Mouse (Mus musculus): ENCODE data around the gene Frat2.

Frat2 gene

DNA sequence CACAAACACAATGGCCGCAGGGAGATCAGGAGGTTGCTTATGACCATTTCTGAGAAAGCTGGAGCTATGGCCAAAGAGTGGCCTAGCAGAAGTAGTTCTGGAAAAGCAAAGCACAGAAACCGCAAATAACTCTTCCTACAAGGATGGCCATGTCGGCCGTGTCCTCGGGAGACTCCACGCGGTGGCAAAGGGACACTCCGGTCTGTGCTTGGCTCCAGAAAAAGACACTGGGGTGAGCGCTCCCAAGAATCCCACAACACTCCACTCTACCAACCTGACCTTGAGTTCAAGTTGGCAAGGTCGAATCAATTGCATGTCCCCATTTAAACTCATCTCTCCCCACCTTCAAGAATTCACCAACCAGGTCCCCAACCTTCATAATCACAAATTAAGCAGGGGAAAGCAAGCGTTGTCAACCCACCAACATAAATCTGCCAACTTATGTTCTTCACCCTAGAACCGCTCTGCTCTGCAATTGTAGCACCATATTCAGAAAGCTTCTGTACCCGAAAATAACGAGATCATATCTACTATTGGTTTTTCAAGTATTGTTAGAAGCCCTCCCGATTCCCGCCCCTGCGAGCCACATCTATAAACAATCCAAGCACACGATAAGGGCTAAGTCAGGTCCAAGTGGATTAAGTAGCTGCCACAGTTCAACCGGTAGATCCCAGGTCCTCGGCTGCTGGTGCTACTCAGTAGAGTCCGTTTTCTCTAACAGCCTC lies 1.4 kb downstream of the Frat2 start:
- DNase-seq (ENCODE audit: extremely low spot score, low spot score), result no peak

DNA sequence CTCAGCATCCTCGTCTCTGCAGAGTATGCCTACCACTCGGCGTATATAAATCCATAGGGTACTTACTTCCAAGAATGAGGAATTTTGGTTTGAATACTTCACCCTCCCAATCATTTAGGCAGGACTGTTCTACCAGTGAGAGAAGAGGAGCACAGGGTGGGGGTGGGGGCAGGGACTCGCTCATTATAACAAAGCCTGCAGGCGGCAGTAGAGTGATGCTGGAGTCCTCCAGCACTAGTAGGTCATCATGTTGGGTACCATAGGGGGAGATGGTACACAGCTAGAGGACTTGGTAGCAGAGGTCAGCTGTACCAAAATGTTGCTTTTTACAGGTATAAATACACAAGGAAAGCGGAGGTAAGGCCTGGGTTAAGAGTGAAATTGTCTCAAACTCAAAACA lies 3.6 kb downstream of the Frat2 start:
- no peak for DNase-seq (ENCODE audit: extremely low spot score, low spot score)

DNA sequence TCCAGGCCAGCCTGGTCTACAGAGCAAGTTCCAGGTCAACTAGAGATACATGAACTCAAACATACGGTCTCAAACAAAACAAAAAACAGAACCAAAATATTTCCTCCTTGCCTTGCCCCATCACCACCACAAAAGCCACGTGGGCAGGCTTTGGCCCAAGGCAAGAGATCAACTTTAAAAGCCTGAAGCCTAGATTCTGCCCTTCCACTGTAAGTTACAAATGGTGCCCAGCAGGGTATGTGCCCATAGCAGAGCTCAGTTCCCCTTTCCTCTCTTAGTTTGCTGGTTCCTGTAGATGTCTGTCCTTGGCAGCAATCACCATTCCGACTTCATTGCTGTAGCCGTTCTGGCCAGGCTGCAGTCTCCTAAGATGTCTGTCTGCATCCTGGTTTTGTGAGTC lies 5.2 kb downstream of the Frat2 start:
- no peak for DNase-seq (ENCODE audit: extremely low spot score, low spot score)

DNA sequence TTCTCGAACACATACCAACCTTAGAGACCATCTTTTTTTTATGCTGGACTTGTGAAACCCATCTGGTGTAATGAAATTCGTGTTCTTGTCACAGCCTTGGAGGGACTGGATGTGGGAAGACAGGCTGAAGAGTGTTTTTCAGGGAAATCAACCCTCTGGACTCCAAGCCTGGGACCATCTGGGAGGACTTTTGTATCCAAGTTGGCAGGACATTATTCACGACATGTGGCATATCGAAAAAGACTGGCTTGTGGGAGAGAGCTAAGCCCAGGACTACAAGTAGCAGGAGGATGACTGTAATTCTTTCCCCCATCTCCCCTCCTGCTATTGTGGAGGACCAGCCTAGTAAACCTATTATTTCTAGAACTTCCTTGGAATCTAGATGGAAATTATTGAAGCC lies 5.7 kb downstream of the Frat2 start:
- no peak for DNase-seq (ENCODE audit: extremely low spot score, low spot score)

DNA sequence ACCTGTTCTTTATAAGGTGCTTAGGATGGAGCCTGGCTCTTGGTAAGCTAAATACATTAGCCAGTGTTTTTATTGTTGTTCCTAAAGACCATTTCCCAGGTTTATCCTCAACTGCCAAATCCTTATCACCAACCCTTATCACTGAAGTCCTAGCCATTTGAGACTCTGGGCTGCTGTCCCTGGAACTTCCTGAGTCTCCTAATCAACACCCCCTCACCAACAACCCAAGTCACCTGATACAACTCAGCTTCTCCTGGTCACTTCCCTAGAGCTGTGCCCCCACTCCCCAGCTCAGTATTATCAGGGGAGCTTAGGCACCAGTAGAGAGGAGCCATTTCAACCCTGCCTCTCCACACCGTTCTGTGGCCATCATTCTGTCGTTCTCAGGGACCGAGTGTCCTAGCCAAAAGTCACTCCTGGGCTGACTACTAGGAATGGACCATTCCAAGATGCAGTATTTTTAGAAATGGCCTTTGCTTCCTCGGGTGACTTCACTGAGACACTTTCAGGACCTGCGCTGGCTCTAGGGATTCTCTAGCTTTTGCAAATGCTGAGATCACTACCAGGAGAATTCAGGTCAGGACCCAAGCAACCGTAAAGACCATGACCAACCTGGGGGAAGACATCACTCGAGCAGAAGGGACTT lies 6.7 kb downstream of the Frat2 start:
- no peak for DNase-seq (ENCODE audit: extremely low spot score, low spot score)

DNA sequence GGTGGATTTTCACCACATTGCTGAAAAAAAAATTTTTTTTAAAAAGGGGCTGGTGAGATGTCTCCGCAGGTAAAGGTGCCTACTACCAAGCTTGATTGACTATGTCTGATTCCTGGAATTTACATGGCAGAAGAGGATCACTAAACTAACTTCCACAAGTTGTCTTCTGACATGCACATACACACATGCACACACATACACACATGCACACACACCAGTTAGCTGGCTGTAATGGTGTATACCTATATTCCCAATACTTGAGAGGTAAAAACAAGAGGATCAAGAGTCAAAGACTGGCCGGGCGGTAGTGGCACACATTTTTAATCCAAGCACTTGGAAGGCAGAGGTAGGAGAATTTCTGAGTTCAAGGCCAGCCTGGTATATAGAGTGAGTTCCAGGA lies 8.2 kb downstream of the Frat2 start:
- no peak for DNase-seq (ENCODE audit: extremely low spot score, low spot score)

DNA sequence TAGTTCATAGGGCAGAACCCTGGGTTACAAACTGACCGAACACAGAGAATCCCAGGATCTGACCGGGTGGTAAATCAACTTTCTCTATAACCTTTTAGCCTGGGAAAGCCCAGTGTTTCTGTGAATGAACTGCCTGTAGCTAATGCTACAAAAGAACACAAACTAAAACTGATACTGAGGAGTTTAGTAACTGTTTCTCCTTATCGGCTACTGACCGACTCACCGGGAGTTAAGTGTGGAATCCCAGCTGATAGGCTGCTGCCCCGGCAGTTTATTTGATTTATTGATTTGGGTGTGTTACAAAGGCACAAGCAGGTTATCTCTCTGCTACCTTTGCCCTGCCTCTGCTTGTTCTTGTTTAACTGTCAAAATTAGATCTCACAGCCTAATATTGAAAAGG lies 9.1 kb downstream of the Frat2 start:
- no peak for DNase-seq (ENCODE audit: extremely low spot score, low spot score)

DNA sequence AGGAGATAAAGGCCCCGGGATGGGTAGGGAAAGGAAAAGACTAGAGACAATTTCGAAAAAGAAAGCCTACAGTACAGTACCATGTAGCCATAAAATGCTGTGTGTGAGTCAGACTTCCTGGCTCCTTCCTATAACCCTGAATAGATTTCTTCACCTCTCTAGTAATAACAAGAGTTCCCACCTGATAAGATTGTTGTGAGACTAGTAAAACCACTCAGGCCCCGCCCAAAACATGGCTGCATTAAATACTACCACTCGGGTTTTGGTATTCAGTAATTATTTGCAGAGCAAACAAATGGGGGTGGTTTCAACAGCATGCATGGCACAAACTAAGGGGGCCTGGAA lies 10.0 kb downstream of the Frat2 start:
- DNase-seq (ENCODE audit: extremely low spot score, low spot score), result no peak

DNA sequence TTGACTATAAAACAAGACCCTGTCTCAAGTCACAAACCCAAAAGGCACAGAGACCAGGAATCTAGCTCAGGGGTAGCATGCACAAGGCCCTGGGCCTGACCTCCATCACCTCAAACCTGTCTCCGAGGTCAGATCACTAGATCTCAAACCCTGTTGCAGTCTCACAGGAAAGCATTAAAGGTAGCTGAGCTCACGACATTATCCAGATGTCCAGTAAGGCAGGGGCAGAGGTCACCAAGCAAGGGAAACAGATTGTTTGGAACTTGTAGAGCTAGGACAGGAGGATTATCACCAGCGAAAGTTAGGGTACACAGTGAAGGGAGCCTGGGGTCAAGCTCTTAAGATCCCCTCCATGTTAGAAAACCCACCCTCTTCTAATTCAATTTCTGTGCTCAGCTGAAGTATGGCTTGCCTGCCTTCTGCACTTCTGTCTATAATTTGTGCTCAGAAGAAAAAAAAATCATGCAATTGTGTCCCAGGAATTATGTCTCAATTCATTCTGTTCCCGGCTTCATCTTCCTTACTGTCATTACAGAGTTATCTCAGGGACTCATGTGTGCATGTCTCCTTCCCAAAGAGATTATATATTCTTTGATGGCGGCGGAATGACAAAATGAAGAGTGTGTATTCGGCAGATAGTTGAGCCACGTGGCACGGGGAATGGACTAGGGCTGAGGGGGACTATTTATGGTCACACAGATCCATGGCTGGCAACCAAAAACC lies 10.6 kb downstream of the Frat2 start:
- DNase-seq (ENCODE audit: extremely low spot score, low spot score), result no peak

DNA sequence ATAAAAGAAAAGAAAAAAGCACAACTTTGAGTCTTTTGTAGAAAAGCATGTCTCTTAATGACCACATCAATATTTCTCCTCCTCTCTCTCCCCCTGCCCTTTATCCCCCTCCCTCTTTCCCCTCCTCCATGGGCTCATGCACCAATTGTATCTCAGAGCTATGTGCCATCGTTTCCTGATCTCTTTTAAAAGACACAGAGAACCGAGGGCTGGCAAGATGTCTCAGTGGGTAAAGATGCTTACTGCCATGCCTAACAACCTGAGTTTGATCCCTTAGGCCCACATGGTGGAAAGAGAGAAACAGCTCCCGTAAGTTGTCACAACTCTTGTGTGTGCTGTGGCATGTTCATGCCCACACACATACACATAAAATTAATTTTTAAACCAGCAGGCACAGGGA lies 11.2 kb downstream of the Frat2 start:
- DNase-seq (ENCODE audit: extremely low spot score, low spot score), result no peak

DNA sequence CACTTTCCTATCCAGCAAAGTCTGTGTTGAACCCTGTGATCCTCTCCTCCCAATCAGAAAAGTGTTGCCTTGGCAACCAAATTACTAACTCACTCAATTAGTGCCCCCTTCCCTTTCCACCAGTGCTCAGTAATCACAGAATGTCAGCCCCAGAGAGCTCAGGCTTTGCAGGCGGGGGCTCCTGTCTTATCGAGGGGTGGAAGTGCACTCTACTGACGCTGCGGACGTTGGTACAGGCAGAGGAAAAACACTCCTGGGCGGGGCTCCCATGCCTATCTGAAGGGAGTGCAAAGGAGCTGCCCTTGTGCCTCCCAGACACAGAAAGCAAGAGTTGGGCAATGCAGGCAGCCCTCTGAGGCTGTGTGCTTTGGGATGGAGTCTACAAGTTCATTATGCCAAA lies 12.1 kb downstream of the Frat2 start:
- DNase-seq (ENCODE audit: extremely low spot score, low spot score), result no peak

DNA sequence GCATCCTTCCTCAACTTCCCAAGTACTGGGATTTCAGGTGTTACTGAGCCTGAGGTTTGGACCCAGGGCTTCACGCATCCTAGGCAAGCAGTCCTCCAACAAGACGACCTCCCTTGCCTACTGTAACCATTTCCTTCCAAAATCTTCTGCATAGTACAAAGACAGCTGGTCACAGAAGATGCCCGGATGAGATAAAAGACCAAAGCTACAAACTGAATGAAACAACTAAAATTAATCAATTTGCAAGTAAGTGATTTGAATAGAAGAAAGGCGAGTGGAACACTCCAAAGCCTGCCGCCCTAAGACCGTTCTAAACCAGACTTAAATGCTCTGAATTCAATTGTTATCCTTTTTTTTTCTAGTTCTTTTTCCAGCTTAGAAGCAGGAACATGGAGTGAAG lies 12.5 kb downstream of the Frat2 start:
- DNase-seq (ENCODE audit: extremely low spot score, low spot score), result no peak

DNA sequence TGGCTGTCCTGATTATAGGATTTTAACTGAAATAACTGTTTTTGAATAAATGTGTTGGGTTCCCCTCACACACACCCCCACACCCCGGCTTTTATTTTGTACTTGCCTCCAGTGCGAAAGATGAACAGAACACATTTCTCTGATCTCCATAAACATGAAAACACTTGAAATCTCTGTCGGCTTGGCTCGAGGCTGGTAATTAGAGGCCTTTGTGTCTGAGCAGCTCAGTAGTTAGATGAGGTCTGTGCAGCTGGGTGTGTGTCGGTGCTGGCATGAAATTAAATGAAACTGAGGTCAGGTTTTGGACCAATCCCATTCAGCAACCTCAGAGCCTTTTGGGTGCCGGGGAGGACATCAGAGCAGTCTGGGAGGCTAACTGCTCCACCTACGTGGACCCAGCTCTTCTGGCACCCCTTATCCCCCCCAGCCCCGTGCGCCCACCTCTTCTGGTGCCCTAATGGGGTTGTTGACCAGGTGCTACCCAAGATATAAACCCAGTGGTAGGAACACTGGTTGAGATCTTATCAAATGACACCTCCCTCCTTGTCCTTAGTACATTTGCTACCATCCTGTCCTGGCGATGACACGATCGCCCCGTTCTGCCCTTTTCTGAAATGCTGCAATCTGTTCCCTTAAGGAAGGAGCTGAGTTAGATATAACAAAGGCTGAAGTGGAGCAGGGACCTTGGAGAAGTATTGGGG lies 15.3 kb downstream of the Frat2 start:
- no peak for DNase-seq (ENCODE audit: extremely low spot score, low spot score)

DNA sequence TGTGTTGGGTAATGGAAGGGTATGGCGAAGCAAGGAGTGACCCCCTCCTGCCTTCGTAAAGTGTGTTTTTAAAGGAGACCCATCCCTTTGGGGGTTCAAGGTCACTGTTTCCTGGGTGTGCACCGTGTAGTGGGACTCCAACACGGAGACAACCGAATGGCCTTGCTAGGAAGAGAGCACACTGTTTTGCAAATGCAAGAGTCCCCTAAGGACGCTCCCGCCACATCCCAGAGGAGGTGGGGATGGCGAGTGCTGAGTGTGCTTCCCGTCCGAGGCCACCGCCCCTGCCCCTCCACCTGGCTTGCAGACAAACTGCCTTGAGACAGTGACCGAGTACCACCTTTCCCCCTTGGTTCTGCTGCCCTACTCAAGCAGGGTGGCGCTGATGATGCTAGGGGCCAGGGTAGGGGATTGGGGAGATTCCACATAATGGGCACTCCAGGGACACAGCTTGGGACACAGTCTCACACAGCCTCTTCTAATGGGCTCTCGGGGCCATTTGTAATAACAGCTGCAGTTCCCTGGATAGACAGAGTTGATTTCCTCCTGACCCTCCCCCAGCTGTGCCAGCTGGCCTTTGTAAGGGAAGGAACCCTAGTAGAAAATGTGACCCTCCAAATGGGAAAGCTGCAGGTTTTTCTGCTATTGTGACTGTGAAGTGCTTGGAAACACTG lies 16.1 kb downstream of the Frat2 start:
- peak; percentile 36 for DNase-seq (ENCODE audit: extremely low spot score, low spot score)

DNA sequence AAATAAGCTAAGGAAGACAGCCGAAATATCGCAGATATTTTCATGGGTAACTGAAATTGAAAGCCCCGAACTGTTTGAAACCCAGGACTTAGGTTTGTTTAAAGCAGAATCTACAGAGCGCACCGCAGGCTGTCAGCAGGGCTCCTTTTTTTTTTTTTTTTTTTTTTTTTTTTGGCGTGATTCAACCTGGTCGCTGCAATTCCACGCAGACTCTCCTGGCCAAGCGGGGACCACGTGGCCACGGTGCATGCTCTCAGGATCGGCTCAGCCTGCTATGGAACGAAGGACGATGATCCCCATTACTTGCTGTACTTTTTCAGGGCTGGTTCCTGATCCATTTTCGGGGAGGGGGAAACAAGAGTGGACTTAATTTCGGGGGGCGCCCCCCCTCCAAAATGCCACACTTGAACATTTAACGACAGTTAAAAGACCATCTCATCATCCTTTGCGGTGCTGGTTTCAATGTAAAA lies 16.8 kb downstream of the Frat2 start:
- peak; percentile 46 for DNase-seq (ENCODE audit: extremely low spot score, low spot score)

DNA sequence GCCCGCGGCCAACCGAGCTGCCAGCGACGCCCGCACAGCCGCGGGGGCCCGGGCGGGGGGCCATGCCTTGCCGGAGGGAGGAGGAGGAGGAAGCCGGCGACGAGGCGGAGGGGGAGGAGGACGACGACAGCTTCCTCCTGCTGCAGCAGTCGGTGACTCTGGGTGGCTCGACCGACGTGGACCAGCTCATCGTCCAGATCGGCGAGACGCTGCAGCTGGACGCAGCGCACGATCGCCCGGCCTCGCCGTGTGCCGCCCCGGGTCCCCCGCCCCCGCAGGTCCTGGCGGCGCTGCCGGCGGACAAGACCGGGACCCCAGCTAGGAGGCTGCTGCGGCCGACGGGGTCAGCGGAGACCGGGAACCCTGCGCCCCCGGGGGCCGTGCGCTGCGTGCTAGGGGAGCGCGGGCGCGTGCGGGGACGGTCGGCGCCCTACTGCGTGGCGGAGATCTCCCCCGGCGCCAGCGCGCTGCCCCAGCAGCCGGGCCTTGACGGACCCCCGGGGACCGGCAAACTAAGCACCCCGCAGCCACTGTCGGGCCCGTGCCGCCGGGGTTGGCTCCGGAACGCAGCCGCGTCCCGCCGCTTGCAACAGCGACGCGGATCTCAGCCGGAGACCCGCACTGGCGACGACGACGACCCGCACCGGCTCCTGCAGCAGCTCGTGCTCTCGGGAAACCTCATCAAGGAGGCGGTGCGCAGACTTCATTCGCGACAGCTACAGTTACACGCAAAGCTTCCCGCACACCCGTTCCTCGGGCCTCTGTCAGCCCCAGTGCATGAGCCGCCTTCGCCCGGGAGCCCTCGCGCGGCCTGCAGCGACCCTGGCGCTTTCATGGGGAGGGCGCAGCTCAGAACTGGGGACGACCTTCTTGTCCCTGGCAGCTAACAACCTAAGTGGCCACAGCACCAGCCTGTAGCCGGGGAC lies 17.6 kb downstream of the Frat2 start:
- peak; percentile 85 for DNase-seq (ENCODE audit: extremely low spot score, low spot score)

DNA sequence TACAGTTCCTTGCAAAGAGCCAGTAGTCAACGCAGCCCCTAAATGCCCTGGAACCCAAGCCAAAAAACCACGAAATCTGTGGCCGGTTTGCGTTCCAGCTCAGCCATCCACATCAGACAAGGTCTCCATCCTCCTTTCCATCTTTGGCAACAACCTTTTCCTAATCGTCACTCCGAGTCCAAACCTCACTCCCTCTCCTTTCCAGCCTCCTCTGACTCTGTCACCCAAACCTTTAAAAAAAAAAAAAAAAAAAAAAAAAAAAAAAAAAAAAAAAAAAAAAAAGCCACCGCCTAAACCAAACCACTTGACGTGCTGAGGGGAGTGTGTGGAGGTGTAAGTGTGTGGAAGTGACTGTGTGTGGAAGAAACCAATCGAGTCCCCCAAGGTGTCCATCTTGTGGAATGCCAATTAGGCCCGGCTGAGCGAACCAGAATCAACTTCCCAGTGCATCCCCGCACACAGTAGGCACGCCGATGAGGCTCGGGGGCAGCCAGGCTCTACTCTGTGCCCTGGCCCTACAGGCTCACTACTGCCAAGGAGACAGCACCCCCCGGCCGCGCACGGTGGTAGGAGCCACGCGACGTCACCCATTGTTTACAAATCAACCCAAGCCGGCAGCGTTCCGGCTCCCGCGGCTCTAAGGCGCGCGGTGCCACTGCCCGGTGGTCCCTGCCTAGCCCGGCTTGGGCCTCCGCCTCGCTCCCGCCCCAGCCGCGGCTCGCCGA lies 18.4 kb downstream of the Frat2 start, which contains the start of gene Frat1:
Gene Frat1, plus strand, starts transcription at position 590 of the 725 bp plus-strand sequence.
- DNase-seq (ENCODE audit: extremely low spot score, low spot score), result peak; percentile 96

DNA sequence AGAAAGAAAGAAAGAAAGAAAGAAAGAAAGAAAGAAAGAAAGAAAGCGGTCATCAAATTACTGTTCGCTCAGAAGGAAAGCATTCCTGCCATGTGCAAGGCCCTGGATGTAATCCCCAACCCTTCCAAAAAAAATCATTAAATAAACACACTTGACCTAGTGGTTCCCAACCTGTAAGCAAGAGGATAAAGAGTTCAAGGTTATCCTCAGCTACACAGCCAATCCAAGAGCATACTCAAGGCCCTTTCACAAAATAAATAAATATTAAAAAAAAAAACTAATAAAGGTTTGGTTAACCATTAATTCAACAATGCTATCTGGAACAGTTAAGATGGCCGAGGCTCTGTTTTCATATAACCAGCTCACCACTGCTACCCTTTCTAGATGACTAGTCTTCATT lies 19.0 kb downstream of the Frat2 start:
- DNase-seq (ENCODE audit: extremely low spot score, low spot score), result no peak

DNA sequence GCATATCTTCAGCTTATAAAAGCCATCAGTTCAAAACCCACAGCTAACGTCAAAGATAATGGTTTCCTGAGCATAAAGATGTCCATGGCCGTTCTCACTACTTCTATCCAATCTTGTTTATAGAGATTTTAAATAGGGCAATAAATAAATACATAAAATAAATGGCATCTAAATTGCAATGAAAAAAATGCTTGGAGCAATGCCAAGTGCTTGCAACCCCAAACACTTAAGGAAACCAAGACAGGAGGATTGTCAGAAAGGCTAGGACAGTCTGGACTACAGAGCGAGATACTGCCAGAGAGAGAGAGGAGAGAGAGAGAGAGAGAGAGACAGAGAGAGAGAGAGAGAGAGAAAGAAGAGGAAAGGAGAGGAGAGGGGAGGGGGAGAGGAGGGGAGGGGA lies 21.4 kb downstream of the Frat2 start:
- no peak for DNase-seq (ENCODE audit: extremely low spot score, low spot score)

DNA sequence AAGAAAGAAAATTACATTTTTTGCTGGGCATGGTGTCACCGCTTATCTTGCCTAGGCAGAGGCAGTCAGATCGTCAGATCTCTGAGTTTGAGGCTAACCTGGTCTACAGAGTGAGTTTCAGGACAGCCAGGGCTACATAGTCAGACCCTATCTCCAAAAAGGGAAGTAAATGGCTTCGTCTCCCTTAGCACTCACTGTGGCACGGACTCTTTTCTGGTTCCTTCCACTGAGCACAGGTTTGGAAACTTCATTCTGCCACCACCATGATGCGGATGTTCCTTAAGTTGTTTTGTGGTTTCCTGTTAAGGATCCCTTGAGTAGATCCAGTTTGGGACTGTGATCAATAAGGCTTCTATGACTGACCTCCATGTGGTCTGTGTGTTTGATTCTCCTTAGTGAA lies 23.0 kb downstream of the Frat2 start:
- DNase-seq (ENCODE audit: extremely low spot score, low spot score), result no peak

Data from neural tube, embryonic 10.5 days (tissue).